8 mouse cellular contexts compared by ENCODE assay signal in the genomic region with DNA sequence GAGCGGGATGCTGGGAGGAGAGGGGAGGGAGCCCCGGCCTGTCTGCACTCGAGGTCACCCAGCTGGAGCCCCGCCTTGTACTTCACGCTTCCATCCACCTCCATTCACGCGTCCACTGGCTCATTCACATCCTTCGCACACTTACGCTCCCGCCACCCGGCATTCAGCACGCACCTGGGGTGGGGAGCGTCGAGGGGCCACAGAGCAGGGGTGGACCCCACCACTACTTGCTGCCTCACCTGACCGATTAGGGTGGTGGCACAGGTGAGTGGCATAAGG. TPM values are rescaled to one million over a fixed set of nuclear protein-coding genes. Genes with fewer than 3 reads are reported as not detected.
A peak's percentile ranks its signal among the peaks of the same experiment; 100 is the strongest.
DNase-seq lines count a peak whose midpoint lies in the region; ATAC-seq and TF ChIP-seq lines count a peak whose summit lies in the region.

A gene (minus strand): TSS at position 146 of the 279 bp plus-strand sequence.

- 2% methylated on average over 15 of the region's 15 CpGs for WGBS in embryonic facial prominence, embryonic 10.5 days
- WGBS in hindbrain, embryonic 13.5 days = under 1% methylated on average over 15 of the region's 15 CpGs
- WGBS in midbrain, embryonic 15.5 days = 2% methylated on average over 15 of the region's 15 CpGs

- peak within 1 kb of the TSS; percentile 85 for H3K4me2 ChIP-seq in hindbrain, embryonic 13.5 days
- peak within 1 kb of the TSS; percentile 98 for H3K4me2 ChIP-seq in midbrain, embryonic 15.5 days

- 0 out of 2 replicates have a peak, but pooled peaks have one; percentile 19 for ATAC-seq in hindbrain, embryonic 13.5 days (ENCODE audit: low FRiP score)
- peak; percentile 49 for ATAC-seq in midbrain, embryonic 15.5 days (replicated peaks)
- ATAC-seq in activated CD4-positive, CD25-positive, alpha-beta regulatory T cell, adult 4 months = no peak

- H3K9me3 ChIP-seq in embryonic facial prominence, embryonic 10.5 days = no peaks in the 10 kb centered on the region
- no peaks in the 10 kb centered on the region for H3K9me3 ChIP-seq in hindbrain, embryonic 13.5 days
- no peaks in the 10 kb centered on the region for H3K9me3 ChIP-seq in midbrain, embryonic 15.5 days

- peaks cover 38% of the 10 kb centered on the region for H3K4me1 ChIP-seq in embryonic facial prominence, embryonic 10.5 days
- peaks cover 41% of the 10 kb centered on the region for H3K4me1 ChIP-seq in hindbrain, embryonic 13.5 days (replicated peaks)
- peaks cover 28% of the 10 kb centered on the region for H3K4me1 ChIP-seq in midbrain, embryonic 15.5 days

- peak within 1 kb of the TSS; percentile 57 for H3K4me3 ChIP-seq in layer of hippocampus, adult 2 months
- H3K4me3 ChIP-seq in embryonic facial prominence, embryonic 10.5 days = peak within 1 kb of the TSS; percentile 57
- H3K4me3 ChIP-seq in hindbrain, embryonic 13.5 days = peak within 1 kb of the TSS; percentile 42
- peak within 1 kb of the TSS; percentile 46 for H3K4me3 ChIP-seq in midbrain, embryonic 15.5 days

- peak within 1 kb of the TSS; percentile 33; the same call in 1 of the 2 replicates for H3K27ac ChIP-seq in layer of hippocampus, adult 2 months
- H3K27ac ChIP-seq in embryonic facial prominence, embryonic 10.5 days (replicated peaks) = no peak within 1 kb of the TSS; the same call in 1 of the 2 replicates
- H3K27ac ChIP-seq in hindbrain, embryonic 13.5 days = no peak within 1 kb of the TSS
- no peak within 1 kb of the TSS for H3K27ac ChIP-seq in midbrain, embryonic 15.5 days

- H3K27me3 ChIP-seq in embryonic facial prominence, embryonic 10.5 days (replicated peaks; ENCODE audit: low read depth, poor library complexity, severe bottlenecking) = peaks cover 82% of the 10 kb centered on the region
- peaks cover 80% of the 10 kb centered on the region for H3K27me3 ChIP-seq in hindbrain, embryonic 13.5 days
- H3K27me3 ChIP-seq in midbrain, embryonic 15.5 days (replicated peaks) = peaks cover 30% of the 10 kb centered on the region

- no peak for TF ChIP-seq CTCF in layer of hippocampus, adult 2 months (conservative IDR thresholded peaks at IDR 0.05)

- H3K36me3 ChIP-seq in embryonic facial prominence, embryonic 10.5 days (replicated peaks) = no peaks in the 10 kb centered on the region
- no peaks in the 10 kb centered on the region for H3K36me3 ChIP-seq in hindbrain, embryonic 13.5 days
- no peaks in the 10 kb centered on the region for H3K36me3 ChIP-seq in midbrain, embryonic 15.5 days (replicated peaks)

- peak within 1 kb of the TSS; percentile 69 for H3K9ac ChIP-seq in hindbrain, embryonic 13.5 days
- H3K9ac ChIP-seq in midbrain, embryonic 15.5 days = peak within 1 kb of the TSS; percentile 55

- no peak for DNase-seq in layer of hippocampus, adult 2 months (ENCODE audit: low spot score in 2 of 2)
- no peak for DNase-seq in layer of hippocampus, adult 18-20 months (ENCODE audit: low spot score in 2 of 2)
- no peak for DNase-seq in embryonic facial prominence, embryonic 10.5 days (ENCODE audit: low spot score)
- no peak for DNase-seq in embryo, embryonic 11 days
- no peak for DNase-seq in lung, adult 18-20 months

RNA-seq across cellular contexts. Expression of the gene that starts here (rescaled TPM):
- total RNA-seq in layer of hippocampus, adult 2 months (2021) = 1 to 10 TPM; 2.7 to 2.8 TPM
- total RNA-seq in layer of hippocampus, adult 18-20 months (2021) = 1 to 10 TPM; 1.6 to 2.3 TPM
- polyA plus RNA-seq in embryonic facial prominence, embryonic 10.5 days (2016; fragmentation: Nextera tagmentation; extraction: Ambion mirVana) = 0.21 and 0.41 TPM in 2 replicates
- 0.60 and 1.0 TPM in 2 replicates for polyA plus RNA-seq in hindbrain, embryonic 13.5 days (2015; fragmentation: Nextera tagmentation; extraction: Ambion mirVana)
- polyA plus RNA-seq in midbrain, embryonic 15.5 days (2015; fragmentation: Nextera tagmentation; extraction: Ambion mirVana) = 3.3 and 3.6 TPM in 2 replicates
- polyA plus RNA-seq in activated CD4-positive, CD25-positive, alpha-beta regulatory T cell, adult 4 months (2017; shearing (Covaris generic)) = not detected
